Mouse (Mus musculus) stomach, postnatal 0 days (tissue): Measurements from ENCODE around the gene Fam19a2. TPM values are rescaled to one million over a fixed set of nuclear protein-coding genes. Genes with fewer than 3 reads are reported as not detected.

Source experiments
- ATAC-seq: fragments of 200-750 bp; cut with Nextera tagmentation; 2 replicates; pipeline ENCODE4 v1.8.0; 2017; ENCODE audit not compliant: low FRiP score, low TSS enrichment
- DNase-seq: peaks from one replicate; pipeline ENCODE4 v3.0.0-alpha.2; 2016; ENCODE audit warnings: low spot score
- H3K27ac ChIP-seq: fragments of 300-500 bp; sonication (generic); replicated peaks from 2 replicates; pipeline ENCODE4 v1.5.1; 2014; ENCODE audit warnings: mild to moderate bottlenecking, control low read depth
- H3K27me3 ChIP-seq: fragments of 300-500 bp; sonication (generic); 2 replicates; pipeline ENCODE4 v1.6.1; 2014; ENCODE audit warnings: low read length; ENCODE audit not compliant: control insufficient read depth, insufficient read depth
- H3K36me3 ChIP-seq: fragments of 300-500 bp; sonication (generic); 2 replicates; pipeline ENCODE4 v1.6.1; 2014; ENCODE audit warnings: low read length, mixed read lengths; ENCODE audit not compliant: control insufficient read depth, insufficient read depth
- H3K4me1 ChIP-seq: fragments of 300-500 bp; sonication (generic); replicated peaks from 2 replicates; pipeline ENCODE4 v1.6.1; 2014; ENCODE audit warnings: antibody characterized with exemption; ENCODE audit not compliant: control insufficient read depth, insufficient read depth
- H3K4me2 ChIP-seq: fragments of 300-500 bp; sonication (generic); replicated peaks from 2 replicates; pipeline ENCODE4 v1.6.1; 2014; ENCODE audit warnings: low read depth, mild to moderate bottlenecking, control low read depth, moderate library complexity
- H3K4me3 ChIP-seq: fragments of 300-500 bp; sonication (generic); 2 replicates; pipeline ENCODE4 v1.5.1; 2014; ENCODE audit warnings: low read depth, low read length, control low read depth
- H3K9ac ChIP-seq: fragments of 300-500 bp; sonication (generic); 2 replicates; pipeline ENCODE4 v1.6.1; 2014; ENCODE audit warnings: mild to moderate bottlenecking, low read length, control low read depth, mixed read lengths
- H3K9me3 ChIP-seq: fragments of 300-500 bp; sonication (generic); 2 replicates; pipeline ENCODE4 v1.6.1; 2016; ENCODE audit warnings: low read length; ENCODE audit not compliant: control insufficient read depth
- CTCF ChIP-seq: IDR thresholded peaks from 2 replicates; pipeline ENCODE4 v1.5.1; 2016; ENCODE audit warnings: antibody characterized with exemption, low read depth, mild to moderate bottlenecking, moderate library complexity
- EP300 ChIP-seq: optimal IDR thresholded peaks from 2 replicates; pipeline ENCODE3; 2016; ENCODE audit warnings: antibody characterized with exemption
- WGBS: fragments of 180-500 bp; shearing (Covaris S2); extraction: QIAGEN DNeasy Blood & Tissue Kit; methylation state at CpG from one replicate; pipeline ENCODE4 v1.1.7; 2014; 5-methylcytosine and 5-hydroxymethylcytosine counted together
- polyA plus RNA-seq: library from polyadenylated mRNA; unstranded; fragments of >200 nt; fragmentation: Nextera tagmentation; extraction: Ambion mirVana; gene quantifications from 2 replicates; pipeline ENCODE4 v1.2.1, GENCODE M21; 2015

Fam19a2 gene
- polyA plus RNA-seq, 1 experiment from 2014 or later: 2.4 TPM

DNA sequence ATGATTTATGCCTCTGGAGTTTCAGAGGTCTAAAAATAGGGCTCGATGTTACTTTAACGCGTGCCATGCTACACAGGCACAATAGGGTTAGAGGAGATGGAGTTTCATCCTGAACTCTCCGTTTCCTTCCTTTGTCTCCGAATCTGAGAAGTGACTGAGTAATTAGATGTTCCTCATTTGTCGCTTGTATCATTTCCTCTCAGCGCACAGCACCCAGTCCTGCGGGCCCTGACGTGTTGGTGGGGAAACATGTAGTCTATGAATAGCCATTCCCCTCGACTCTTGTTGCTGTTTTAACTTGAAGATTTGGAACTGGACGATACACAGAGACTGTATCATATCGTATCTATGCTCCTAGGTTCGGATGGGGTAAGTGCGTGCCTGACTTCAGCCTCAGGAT, 96.7 kb downstream of the Fam19a2 start:
- no peak overlapping the region for H3K9ac ChIP-seq
- DNase-seq (no peak), ATAC-seq (no peak)
- no peaks in the 10 kb centered on the region for H3K4me1 ChIP-seq
- no peaks in the 10 kb centered on the region for H3K27me3 ChIP-seq
- TF ChIP-seq CTCF: no peak
- TF ChIP-seq EP300: no peak
- H3K4me3 ChIP-seq: no peak overlapping the region
- H3K9me3 ChIP-seq: no peaks in the 10 kb centered on the region
- no peak overlapping the region for H3K4me2 ChIP-seq
- H3K27ac ChIP-seq: no peak overlapping the region
- H3K36me3 ChIP-seq: no peaks in the 10 kb centered on the region
- 61% methylated on average over 14 of the region's 14 CpGs for WGBS

DNA sequence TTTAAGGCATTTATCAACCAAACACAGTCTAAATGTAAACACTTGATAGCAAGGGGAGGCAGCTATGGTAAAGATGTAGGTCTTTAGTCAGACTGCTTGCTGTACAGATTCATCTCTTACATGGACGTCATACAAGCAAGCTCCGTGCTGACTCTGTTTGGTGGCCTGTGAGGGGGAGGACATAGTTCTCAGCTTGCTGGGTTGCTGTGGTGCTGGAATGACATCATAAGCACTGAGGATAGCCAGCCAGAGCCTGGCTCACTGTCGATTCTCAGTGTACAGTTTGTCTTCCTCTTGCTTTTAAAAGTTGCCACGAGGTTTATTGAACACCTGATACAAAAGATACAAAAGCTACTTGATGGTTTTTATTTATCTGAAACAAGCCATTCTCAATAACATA, 100.8 kb downstream of the Fam19a2 start:
- Histone ChIP-seq H3K4me2 (no peak overlapping the region), H3K4me1 (no peaks in the 10 kb centered on the region), H3K27ac (no peak overlapping the region), H3K4me3 (no peak overlapping the region), H3K36me3 (no peaks in the 10 kb centered on the region), H3K27me3 (no peaks in the 10 kb centered on the region), H3K9me3 (no peaks in the 10 kb centered on the region), H3K9ac (no peak overlapping the region)
- no peak for TF ChIP-seq EP300
- no peak for TF ChIP-seq CTCF
- DNase-seq (no peak), ATAC-seq (no peak)
- WGBS: 39% methylated on average over 4 of the region's 4 CpGs

DNA sequence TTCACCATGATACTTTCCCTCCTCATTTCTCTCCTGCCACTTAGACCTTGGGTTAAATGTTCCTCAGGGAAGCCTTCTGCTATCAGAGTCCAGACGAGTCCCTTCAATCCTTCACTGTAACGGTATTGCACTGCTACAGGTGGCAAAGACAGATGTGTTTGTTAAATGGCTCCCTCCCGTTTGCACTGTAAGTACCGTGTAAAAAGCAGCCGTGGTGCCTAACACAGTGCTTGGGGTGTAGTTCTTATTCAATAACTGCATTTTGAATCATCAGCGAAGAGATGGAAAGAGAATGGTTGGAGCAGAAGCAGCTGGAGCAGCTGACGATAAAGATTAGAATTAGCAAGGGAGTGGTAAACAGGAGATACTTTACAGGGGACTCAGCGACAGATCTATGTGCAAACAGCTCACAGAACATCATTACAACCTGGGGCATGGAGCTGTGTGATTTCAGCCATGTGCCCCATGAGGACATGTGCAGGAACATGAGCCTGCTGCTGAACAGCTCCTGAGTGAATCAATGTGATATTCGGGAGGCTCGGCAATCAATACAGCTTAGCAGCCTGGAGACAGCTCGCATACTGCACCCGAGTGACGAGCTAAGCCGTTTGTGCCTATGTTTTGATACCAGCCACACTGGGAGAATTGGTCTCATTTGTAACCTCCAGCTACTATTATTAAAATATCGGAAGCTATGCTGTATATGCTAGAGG, 103.5 kb downstream of the Fam19a2 start:
- H3K4me2 ChIP-seq: no peak overlapping the region
- 65% methylated on average over 15 of the region's 15 CpGs for WGBS
- TF ChIP-seq EP300: no peak
- TF ChIP-seq CTCF: no peak
- H3K9ac ChIP-seq: no peak overlapping the region
- H3K9me3 ChIP-seq: no peaks in the 10 kb centered on the region
- H3K27ac ChIP-seq: no peak overlapping the region
- no peak overlapping the region for H3K4me3 ChIP-seq
- DNase-seq (no peak), ATAC-seq (no peak)
- no peaks in the 10 kb centered on the region for H3K36me3 ChIP-seq
- no peaks in the 10 kb centered on the region for H3K27me3 ChIP-seq
- H3K4me1 ChIP-seq: no peaks in the 10 kb centered on the region

DNA sequence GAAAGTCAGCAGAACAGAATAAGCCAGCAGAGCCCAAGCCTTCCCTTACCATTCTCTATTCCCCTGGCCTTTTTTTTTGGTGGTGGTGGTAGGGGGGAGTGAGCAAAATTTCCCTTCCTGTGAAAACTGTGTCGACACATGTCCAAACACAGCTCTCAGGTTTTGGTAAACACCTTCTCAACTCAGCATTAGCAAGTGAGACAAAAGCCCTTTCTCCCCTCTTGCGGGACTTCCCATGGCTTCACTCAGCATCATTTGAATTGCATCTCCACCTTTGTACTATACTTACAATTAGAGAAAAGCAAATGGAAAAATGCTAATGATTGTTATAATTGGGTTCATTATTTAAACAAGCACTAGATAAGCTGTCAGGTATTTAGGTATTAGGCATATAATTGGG, 119.5 kb downstream of the Fam19a2 start:
- no peaks in the 10 kb centered on the region for H3K4me1 ChIP-seq
- TF ChIP-seq CTCF: no peak
- no peak for TF ChIP-seq EP300
- no peak for ATAC-seq

DNA sequence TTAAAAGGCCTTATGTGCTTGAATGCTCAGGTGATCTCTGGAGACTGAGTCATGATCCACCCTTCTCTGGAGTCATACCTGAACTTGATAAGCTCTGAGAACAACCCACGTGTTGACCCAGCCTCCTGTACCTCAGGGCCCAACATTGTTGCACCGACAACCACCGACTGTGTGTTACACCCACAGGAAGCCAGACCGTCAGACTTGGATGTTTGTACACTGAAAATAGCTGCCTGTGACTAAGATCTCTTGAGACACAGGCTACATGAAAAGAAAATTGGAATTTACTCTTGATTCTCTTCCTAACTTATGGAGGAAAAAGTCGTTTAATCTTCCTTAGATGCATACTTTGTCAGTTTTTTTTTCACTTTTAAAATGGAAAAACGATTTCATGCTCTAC, 121.8 kb downstream of the Fam19a2 start:
- H3K36me3 ChIP-seq: no peaks in the 10 kb centered on the region
- no peak for DNase-seq
- no peak overlapping the region for H3K9ac ChIP-seq
- no peaks in the 10 kb centered on the region for H3K4me1 ChIP-seq
- TF ChIP-seq EP300 (no peak), CTCF (no peak)
- no peak overlapping the region for H3K4me3 ChIP-seq
- no peak overlapping the region for H3K4me2 ChIP-seq
- no peaks in the 10 kb centered on the region for H3K9me3 ChIP-seq
- H3K27ac ChIP-seq: no peak overlapping the region
- WGBS: 61% methylated on average over 6 of the region's 6 CpGs
- ATAC-seq: 0 out of 2 replicates have a peak, but pooled peaks have one; percentile 32
- no peaks in the 10 kb centered on the region for H3K27me3 ChIP-seq

More for the DNA sequence above, 119.5 kb downstream of the Fam19a2 start:
- Histone ChIP-seq H3K4me3 (no peak overlapping the region), H3K36me3 (no peaks in the 10 kb centered on the region), H3K27ac (no peak overlapping the region), H3K4me2 (no peak overlapping the region), H3K9ac (no peak overlapping the region), H3K9me3 (no peaks in the 10 kb centered on the region), H3K27me3 (no peaks in the 10 kb centered on the region)
- no peak for DNase-seq
- WGBS: 38% methylated on average over 2 of the region's 2 CpGs

DNA sequence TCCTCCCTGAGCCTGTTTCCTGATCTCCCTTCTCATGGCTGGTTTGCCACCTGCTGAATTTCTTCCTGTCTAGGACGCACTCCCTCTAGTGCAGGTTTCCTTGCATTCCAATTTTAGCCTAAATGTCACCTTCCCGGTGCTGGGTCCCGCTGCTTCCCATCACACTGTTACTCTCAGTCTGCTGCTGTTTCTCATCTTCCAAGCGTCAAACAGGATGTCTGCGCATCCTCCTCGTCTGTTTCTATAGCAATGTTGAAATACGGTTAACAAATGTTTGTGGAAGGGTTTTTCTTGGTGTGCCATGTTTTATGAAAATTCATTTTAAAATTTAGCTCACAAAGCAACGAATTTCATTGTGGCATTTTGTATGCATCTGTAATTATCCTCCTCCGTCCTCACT, 131.6 kb downstream of the Fam19a2 start:
- Histone ChIP-seq H3K9ac (no peak overlapping the region), H3K4me2 (no peak overlapping the region), H3K27me3 (no peaks in the 10 kb centered on the region), H3K36me3 (no peaks in the 10 kb centered on the region), H3K4me1 (no peaks in the 10 kb centered on the region), H3K27ac (no peak overlapping the region), H3K9me3 (no peaks in the 10 kb centered on the region), H3K4me3 (no peak overlapping the region)
- TF ChIP-seq CTCF (no peak), EP300 (no peak)
- 66% methylated on average over 9 of the region's 9 CpGs for WGBS
- no peak for ATAC-seq
- no peak for DNase-seq
